Mouse (Mus musculus): Measurements from ENCODE around the gene Csnk1g1. TPM values are rescaled to one million over a fixed set of nuclear protein-coding genes. Genes with fewer than 3 reads are reported as not detected.

Gene Csnk1g1
- polyA plus RNA-seq (2017; shearing (Covaris generic)) = 35.0 TPM

GRCm38 (mm10) chr9:65908394-65909300 is at the start of gene Csnk1g1, which contains the start of gene Trip4:
TSS of gene Csnk1g1 (plus strand) at chr9:65908924.
TSS of gene Trip4 (minus strand) at chr9:65908794.

GRCm38 (mm10) chr9:65890143-65890628 is 18.5 kb upstream of the Csnk1g1 start, which contains the start of gene Pclaf:
TSS of gene Pclaf (plus strand) at chr9:65890237.

GRCm38 (mm10) chr9:66059583-66060307 is 151.0 kb downstream of the Csnk1g1 start, which contains the start of gene Ppib:
TSS of gene Ppib (plus strand) at chr9:66060222.

GRCm38 (mm10) chr9:66069583-66069982 is 160.9 kb downstream of the Csnk1g1 start, which contains the start of gene Snx22:
TSS of gene Snx22 (minus strand) at chr9:66069719.

Other genes with a start within 250 kb of the Csnk1g1 start
- gene Oaz2, start 240.9 kb upstream of the Csnk1g1 start, polyA plus RNA-seq (2017; shearing (Covaris generic)) = 102 TPM
- 6.0 TPM for gene Zfp609, start 81.4 kb upstream of the Csnk1g1 start, polyA plus RNA-seq (2017; shearing (Covaris generic))
- gene Pclaf, start 18.7 kb upstream of the Csnk1g1 start, polyA plus RNA-seq (2017; shearing (Covaris generic)) = 7.2 TPM
- gene Trip4, start 130 bp upstream of the Csnk1g1 start, polyA plus RNA-seq (2017; shearing (Covaris generic)) = 39.7 TPM
- 331 TPM for gene Ppib, start 151.3 kb downstream of the Csnk1g1 start, polyA plus RNA-seq (2017; shearing (Covaris generic))
- 1.2 TPM for gene Snx22, start 160.8 kb downstream of the Csnk1g1 start, polyA plus RNA-seq (2017; shearing (Covaris generic))
- gene Snx1, start 217.7 kb downstream of the Csnk1g1 start, polyA plus RNA-seq (2017; shearing (Covaris generic)) = 115 TPM
- gene Ciao2a, start 217.7 kb downstream of the Csnk1g1 start, polyA plus RNA-seq (2017; shearing (Covaris generic)) = 115 TPM
- 0.39 TPM for gene Dapk2, start 249.3 kb downstream of the Csnk1g1 start, polyA plus RNA-seq (2017; shearing (Covaris generic))

Data from CD4-positive, CD25-positive, alpha-beta regulatory T cell (primary cell).